Mouse (Mus musculus) v-Abl transformed pro-B cells (cell line): Measurements from ENCODE around the gene Rab26.

Experiments
- in situ Hi-C, 2 experiments: fragments of 400-800 bp; cut with MboI; formaldehyde crosslinking; loops; one replicate each; pipeline ENCODE4 v1.15.1; 2025; ENCODE audit not compliant: unreplicated experiment in 2 of 2

Rab26 gene

GRCm38 (mm10) chr17:24534160-24534718 is at the start of gene Rab26:
Gene Rab26 (minus strand): TSS chr17:24534210.
- in situ Hi-C loops, result loop anchor here in 1 of 2 experiments (5.0 kb wide), 1 partner anchor 123 kb away; the partner anchor contains the start of gene Npw

DNA sequence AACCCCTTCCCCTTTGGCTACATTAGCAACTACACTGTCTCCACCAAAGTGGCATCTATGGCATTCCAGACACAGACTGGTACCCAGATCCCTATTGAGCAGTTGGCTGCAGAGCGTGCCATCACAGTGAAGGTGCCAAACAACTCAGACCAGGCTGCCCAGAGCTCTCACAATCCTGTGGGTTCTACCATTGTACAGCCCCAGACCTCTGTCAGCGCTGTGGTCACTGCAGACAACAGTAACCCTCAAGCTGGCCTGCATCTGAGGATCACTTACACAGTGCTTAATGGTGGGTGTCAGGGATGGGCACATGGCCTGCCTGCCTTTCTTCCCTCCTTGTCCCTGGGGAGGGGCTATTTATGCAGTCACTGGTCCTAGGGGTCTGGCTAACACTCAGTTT is 46.3 kb upstream of the Rab26 start:
- in situ Hi-C loops, result no loop called here

GRCm38 (mm10) chr17:24579532-24579931 is 45.5 kb upstream of the Rab26 start:
- in situ Hi-C loops, result no loop called here

DNA sequence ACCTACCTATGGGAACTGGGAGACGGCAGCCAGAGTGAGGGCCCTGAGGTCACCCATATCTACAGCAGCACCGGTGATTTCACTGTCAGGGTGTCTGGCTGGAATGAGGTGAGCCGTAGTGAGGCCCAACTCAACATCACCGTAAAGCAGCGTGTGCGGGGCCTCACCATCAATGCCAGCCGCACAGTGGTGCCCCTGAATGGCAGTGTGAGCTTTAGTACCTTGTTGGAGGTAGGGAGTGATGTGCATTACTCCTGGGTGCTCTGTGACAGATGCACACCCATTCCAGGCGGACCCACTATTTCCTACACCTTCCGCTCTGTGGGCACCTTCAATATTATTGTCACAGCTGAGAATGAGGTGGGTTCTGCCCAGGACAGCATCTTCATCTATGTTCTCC is 39.8 kb upstream of the Rab26 start:
- in situ Hi-C loops, result no loop called here

DNA sequence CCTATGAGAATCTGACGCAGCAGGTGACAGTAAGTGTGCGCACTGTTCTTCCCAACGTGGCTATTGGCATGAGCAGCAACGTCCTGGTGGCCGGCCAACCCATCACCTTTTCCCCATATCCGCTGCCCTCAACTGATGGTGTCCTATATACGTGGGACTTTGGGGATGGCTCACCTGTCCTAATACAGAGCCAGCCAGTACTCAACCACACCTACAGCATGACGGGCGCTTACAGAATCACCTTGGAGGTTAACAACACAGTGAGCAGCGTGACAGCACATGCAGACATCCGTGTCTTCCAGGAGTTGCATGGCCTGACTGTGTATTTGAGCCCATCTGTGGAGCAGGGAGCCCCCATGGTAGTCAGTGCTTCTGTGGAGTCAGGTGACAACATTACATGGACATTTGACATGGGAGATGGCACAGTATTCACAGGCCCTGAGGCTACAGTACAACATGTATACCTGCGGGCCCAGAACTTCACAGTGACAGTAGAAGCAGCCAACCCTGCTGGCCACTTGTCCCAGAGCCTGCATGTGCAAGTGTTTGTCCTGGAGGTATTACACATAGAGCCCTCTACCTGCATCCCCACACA is 38.7 kb upstream of the Rab26 start:
- in situ Hi-C loops, result no loop called here

- in situ Hi-C loops, result no loop called here
Measured at GRCm38 (mm10) chr17:24569837-24570236, 35.8 kb upstream of the Rab26 start.

GRCm38 (mm10) chr17:24567034-24567779 is 33.2 kb upstream of the Rab26 start:
- in situ Hi-C loops, result no loop called here

GRCm38 (mm10) chr17:24565792-24566191 is 31.8 kb upstream of the Rab26 start:
- in situ Hi-C loops, result no loop called here

- in situ Hi-C loops, result no loop called here
Measured at GRCm38 (mm10) chr17:24565092-24565491, 31.1 kb upstream of the Rab26 start.

- in situ Hi-C loops, result no loop called here
Measured at GRCm38 (mm10) chr17:24564422-24564821, 30.4 kb upstream of the Rab26 start.

GRCm38 (mm10) chr17:24563638-24564037 is 29.6 kb upstream of the Rab26 start:
- in situ Hi-C loops, result no loop called here

- in situ Hi-C loops, result no loop called here
Measured at GRCm38 (mm10) chr17:24561592-24561991, 27.6 kb upstream of the Rab26 start.

- in situ Hi-C loops, result no loop called here
Measured at GRCm38 (mm10) chr17:24560301-24561028, 26.5 kb upstream of the Rab26 start.

DNA sequence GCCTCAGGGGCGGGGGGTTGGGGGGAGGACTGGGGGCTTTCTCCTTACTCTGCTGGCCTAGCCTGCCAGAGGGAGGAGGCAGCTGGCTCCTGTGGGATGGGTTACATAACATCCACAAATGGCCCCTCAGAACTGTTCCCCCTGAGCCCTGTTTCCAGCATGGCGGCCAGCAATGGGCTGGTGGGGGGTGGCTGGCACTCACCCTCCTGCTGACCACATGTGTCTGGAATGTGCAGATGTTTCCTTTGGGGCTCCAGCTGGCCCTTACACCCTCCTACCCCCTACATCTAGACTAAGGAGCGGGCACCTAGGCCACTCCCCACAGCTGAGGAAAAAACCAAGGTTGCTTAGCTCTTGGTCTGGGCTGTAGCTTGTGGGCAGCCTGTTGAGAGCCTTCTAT is 25.1 kb upstream of the Rab26 start:
- in situ Hi-C loops, result no loop called here

DNA sequence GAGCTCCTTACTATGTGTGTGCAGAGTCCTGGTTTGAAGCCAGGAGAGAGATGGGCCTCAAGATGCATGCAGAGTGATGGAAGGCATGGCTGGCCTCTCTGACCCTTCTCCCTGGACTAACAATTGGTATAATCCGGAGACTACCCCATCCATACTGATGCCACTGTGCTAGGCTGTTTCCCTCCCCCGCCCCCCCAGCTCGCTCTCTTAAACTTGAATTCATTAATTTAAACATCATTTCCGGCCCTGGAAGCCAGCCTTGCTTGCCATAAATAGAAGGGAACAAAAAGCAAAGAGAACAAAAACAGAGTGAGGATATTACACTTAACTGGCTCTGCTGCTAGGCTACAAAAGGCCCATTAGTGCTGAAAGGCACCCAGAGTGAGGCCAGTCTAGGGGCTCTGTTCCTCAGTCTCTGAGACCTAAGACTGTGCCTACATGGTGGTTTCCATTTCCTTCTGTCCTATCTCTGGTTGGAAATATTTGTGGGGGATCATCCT is 24.6 kb upstream of the Rab26 start:
- in situ Hi-C loops, result no loop called here

DNA sequence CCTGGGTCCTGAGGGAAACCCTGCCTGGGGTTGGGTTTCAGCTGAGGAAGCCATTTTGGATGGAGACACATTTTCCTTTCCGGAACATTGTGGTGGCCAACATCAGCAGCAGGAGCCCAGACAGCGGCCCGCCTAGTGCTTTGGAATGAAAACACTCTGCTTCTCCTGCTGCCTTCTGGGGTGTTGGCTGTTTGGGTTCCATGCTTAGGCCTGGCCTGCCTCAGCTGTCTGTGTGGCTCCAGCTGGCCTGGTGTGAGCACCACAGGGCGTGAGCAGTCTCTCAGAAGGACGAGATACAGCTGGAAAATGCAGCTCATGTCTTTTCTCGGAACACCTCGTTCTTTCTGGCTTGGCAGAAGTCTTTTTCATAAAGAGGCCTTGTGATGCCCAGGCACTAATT is 23.1 kb upstream of the Rab26 start:
- in situ Hi-C loops, result no loop called here

DNA sequence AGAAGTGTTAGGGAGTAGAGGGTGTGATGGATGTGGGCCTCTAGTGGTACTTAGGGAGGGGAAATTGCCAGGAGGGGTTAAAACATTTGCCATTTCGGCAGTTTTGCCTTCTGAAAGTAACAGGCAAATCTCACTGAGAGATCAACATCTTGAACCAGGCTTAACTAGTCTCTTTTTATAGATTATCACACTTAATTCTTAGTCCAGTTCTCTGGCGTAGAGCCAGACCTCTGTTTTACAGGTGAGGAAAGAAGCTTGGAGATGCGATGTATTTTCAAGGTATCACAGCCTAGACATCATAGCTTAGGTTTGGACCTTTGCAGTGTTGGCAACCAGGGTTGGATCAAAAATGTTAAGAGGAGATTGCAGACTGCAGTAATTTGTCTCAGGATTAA is 17.0 kb upstream of the Rab26 start:
- in situ Hi-C loops, result no loop called here

DNA sequence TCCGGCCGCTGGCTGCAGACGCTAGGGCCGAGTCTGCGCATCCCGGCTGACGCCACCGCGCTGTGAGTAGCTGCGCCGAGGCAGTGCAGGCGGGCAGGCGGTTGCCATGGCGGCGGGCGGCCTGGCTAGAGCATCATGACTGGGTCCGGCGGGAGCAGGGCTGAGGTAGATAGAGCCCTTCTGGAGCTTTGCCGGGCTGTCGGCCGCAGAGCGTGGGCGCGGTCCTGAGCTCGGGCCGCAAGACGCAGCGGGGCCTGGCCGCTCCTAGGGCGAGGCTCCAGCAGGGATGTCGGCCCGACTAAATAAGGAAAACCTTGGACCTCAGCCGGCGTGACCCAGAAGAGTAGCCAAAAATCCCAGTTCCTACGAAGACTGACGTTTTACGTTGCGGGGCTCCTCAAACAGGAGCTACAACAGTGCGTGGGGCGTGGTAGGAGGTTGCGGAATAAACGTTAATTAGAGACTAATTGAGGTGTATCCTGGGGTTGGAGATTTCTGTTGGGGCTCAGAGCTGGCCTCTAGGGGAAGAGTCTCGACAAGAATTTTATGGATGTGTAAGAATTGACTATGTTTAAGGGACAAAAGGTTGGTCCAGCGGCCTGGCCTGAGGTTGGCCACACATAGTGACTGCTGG is 16.5 kb upstream of the Rab26 start:
- in situ Hi-C loops, result no loop called here

GRCm38 (mm10) chr17:24549618-24550415 is 15.8 kb upstream of the Rab26 start, which contains the start of gene Pkd1:
Gene Pkd1 (plus strand): TSS chr17:24549834.
- in situ Hi-C loops, result no loop called here
